Mouse (Mus musculus) MEL (cell line): Measurements from ENCODE around the gene Enpp3. TPM values are rescaled to one million over a fixed set of nuclear protein-coding genes. Genes with fewer than 3 reads are reported as not detected.

Experiments used
- DNase-seq: peaks from one replicate; pipeline ENCODE4 v3.0.0; 2011; ENCODE audit warnings: low read depth, low spot score
- H3K27ac ChIP-seq: 2 replicates; pipeline ENCODE4 v1.5.1; 2012; ENCODE audit warnings: low read depth, mild to moderate bottlenecking, control low read depth, low read length, moderate library complexity; ENCODE audit not compliant: control insufficient read depth
- H3K27me3 ChIP-seq, 2 experiments: fragments of 150-350 bp in 1 of 2; sonication (generic) in 1 of 2; 2 replicates each; pipeline ENCODE4 v1.6.1; 2012; ENCODE audit warnings: low read length in 2 of 2, mild to moderate bottlenecking in 2 of 2, improper control_type of control experiment in 1 of 2, moderate library complexity in 1 of 2; ENCODE audit not compliant: insufficient read depth in 2 of 2, control insufficient read depth in 1 of 2
- H3K36me3 ChIP-seq, 2 experiments: 2 replicates each; pipeline ENCODE4 v1.6.1; 2012 to 2014; ENCODE audit warnings: low read length in 2 of 2, improper control_type of control experiment in 1 of 2, inconsistent platforms in 1 of 2, mild to moderate bottlenecking in 1 of 2; ENCODE audit not compliant: insufficient read depth in 2 of 2, control insufficient read depth in 1 of 2
- H3K4me1 ChIP-seq, 2 experiments: fragments of 150-350 bp in 1 of 2; sonication (generic) in 1 of 2; 2 replicates each; pipeline ENCODE4 v1.6.1; 2012; ENCODE audit warnings: low read length in 2 of 2, improper control_type of control experiment in 1 of 2, mild to moderate bottlenecking in 1 of 2; ENCODE audit not compliant: insufficient read depth in 2 of 2, control insufficient read depth in 1 of 2
- H3K4me3 ChIP-seq, 2 experiments: fragments of 150-350 bp in 1 of 2; sonication (generic) in 1 of 2; 2 replicates each; pipeline ENCODE4 v1.5.1; 2012; ENCODE audit warnings: low read depth in 2 of 2, low read length in 2 of 2, mild to moderate bottlenecking in 2 of 2, moderate library complexity in 2 of 2, control low read depth in 1 of 2, improper control_type of control experiment in 1 of 2; ENCODE audit not compliant: control insufficient read depth in 1 of 2, insufficient read depth in 1 of 2
- H3K79me2 ChIP-seq: 2 replicates; pipeline ENCODE4 v1.6.1; 2012; ENCODE audit warnings: mild to moderate bottlenecking, low read length, moderate library complexity; ENCODE audit not compliant: control insufficient read depth, poor library complexity, insufficient read depth
- H3K9ac ChIP-seq: 2 replicates; pipeline ENCODE4 v1.6.1; 2012; ENCODE audit warnings: low read depth, mild to moderate bottlenecking, control low read depth, low read length, moderate library complexity; ENCODE audit not compliant: control insufficient read depth, poor library complexity, severe bottlenecking
- H3K9me3 ChIP-seq: fragments of 150-350 bp; sonication (generic); replicated peaks from 2 replicates; pipeline ENCODE4 v1.6.1; 2012; ENCODE audit warnings: mild to moderate bottlenecking, low read length, improper control_type of control experiment, moderate library complexity; ENCODE audit not compliant: insufficient read depth
- BHLHE40 ChIP-seq: IDR thresholded peaks from 2 replicates; pipeline ENCODE4 v1.6.1; 2012; ENCODE audit warnings: low read depth, mild to moderate bottlenecking, inconsistent platforms, low read length, improper control_type of control experiment, borderline replicate concordance
- CHD1 ChIP-seq: IDR thresholded peaks from 2 replicates; pipeline ENCODE4 v1.6.1; 2012; ENCODE audit warnings: low read depth, mild to moderate bottlenecking, inconsistent platforms, low read length, improper control_type of control experiment
- CHD2 ChIP-seq: IDR thresholded peaks from 2 replicates; pipeline ENCODE4 v1.6.1; 2011; ENCODE audit warnings: low read length, improper control_type of control experiment
- CTCF ChIP-seq, 3 experiments: IDR thresholded peaks in 2 of 3; conservative IDR thresholded peaks in 1 of 3; 2 replicates each; pipeline ENCODE4 v1.5.1; 2011 to 2012; ENCODE audit warnings: low read length in 3 of 3, low read depth in 2 of 3, mild to moderate bottlenecking in 2 of 3, improper control_type of control experiment in 1 of 3, inconsistent platforms in 1 of 3, mixed read lengths in 1 of 3, moderate library complexity in 1 of 3; ENCODE audit not compliant: control insufficient read depth in 1 of 3, insufficient read depth in 1 of 3, poor library complexity in 1 of 3, severe bottlenecking in 1 of 3
- E2F4 ChIP-seq: IDR thresholded peaks from 2 replicates; pipeline ENCODE4 v1.6.1; 2011; ENCODE audit warnings: low read depth, low read length, improper control_type of control experiment, borderline replicate concordance
- ELF1 ChIP-seq: IDR thresholded peaks from 2 replicates; pipeline ENCODE4 v1.6.1; 2014; ENCODE audit warnings: low read depth, mild to moderate bottlenecking, inconsistent platforms, low read length, improper control_type of control experiment, moderate library complexity
- EP300 ChIP-seq, 2 experiments: IDR thresholded peaks; 2 replicates each; pipeline ENCODE4 v1.6.1; 2011; ENCODE audit warnings: improper control_type of control experiment in 2 of 2, low read length in 2 of 2, low read depth in 1 of 2, mild to moderate bottlenecking in 1 of 2
- GABPA ChIP-seq: IDR thresholded peaks from 2 replicates; pipeline ENCODE4 v1.6.1; 2012; ENCODE audit warnings: low read depth, mild to moderate bottlenecking, inconsistent platforms, low read length, improper control_type of control experiment, moderate library complexity
- GATA1 ChIP-seq: IDR thresholded peaks from 2 replicates; pipeline ENCODE4 v1.6.1; 2011; ENCODE audit warnings: low read depth, low read length, improper control_type of control experiment
- JUND ChIP-seq: IDR thresholded peaks from 2 replicates; pipeline ENCODE4 v1.6.1; 2011; ENCODE audit warnings: low read depth, mild to moderate bottlenecking, improper control_type of control experiment, low read length
- KAT2A ChIP-seq: conservative IDR thresholded peaks from 2 replicates; pipeline ENCODE4 v1.6.1; 2012; ENCODE audit warnings: low read depth, low read length, improper control_type of control experiment, inconsistent platforms
- MAFK ChIP-seq: IDR thresholded peaks from 2 replicates; pipeline ENCODE4 v1.6.1; 2011; ENCODE audit warnings: low read depth, mild to moderate bottlenecking, low read length, improper control_type of control experiment, borderline replicate concordance
- MEF2A ChIP-seq: IDR thresholded peaks from 2 replicates; pipeline ENCODE4 v1.6.1; 2014; ENCODE audit warnings: low read depth, mild to moderate bottlenecking, inconsistent platforms, low read length, improper control_type of control experiment; ENCODE audit not compliant: poor library complexity, insufficient replicate concordance, severe bottlenecking; ENCODE audit errors: extremely low read depth
- MXI1 ChIP-seq: IDR thresholded peaks from 2 replicates; pipeline ENCODE4 v1.6.1; 2011; ENCODE audit warnings: mild to moderate bottlenecking, low read depth, low read length, improper control_type of control experiment
- MYB ChIP-seq: IDR thresholded peaks from 2 replicates; pipeline ENCODE4 v1.6.1; 2011; ENCODE audit warnings: mild to moderate bottlenecking, low read depth, low read length, improper control_type of control experiment
- MYC ChIP-seq: IDR thresholded peaks from 2 replicates; pipeline ENCODE4 v1.6.1; 2011; ENCODE audit warnings: low read depth, mild to moderate bottlenecking, low read length, improper control_type of control experiment, moderate library complexity
- NELFE ChIP-seq: IDR thresholded peaks from 2 replicates; pipeline ENCODE4 v1.6.1; 2011; ENCODE audit warnings: low read depth, low read length, improper control_type of control experiment
- POLR2AphosphoS5 ChIP-seq: IDR thresholded peaks from 2 replicates; pipeline ENCODE4 v1.6.1; 2012; ENCODE audit warnings: low read depth, borderline replicate concordance, mild to moderate bottlenecking, inconsistent platforms, low read length, moderate library complexity, mixed read lengths
- RAD21 ChIP-seq: IDR thresholded peaks from 2 replicates; pipeline ENCODE4 v1.6.1; 2011; ENCODE audit warnings: mild to moderate bottlenecking, low read depth, low read length, improper control_type of control experiment
- SIN3A ChIP-seq: IDR thresholded peaks from 2 replicates; pipeline ENCODE4 v1.6.1; 2012; ENCODE audit warnings: low read length, improper control_type of control experiment, inconsistent platforms
- SMC3 ChIP-seq: IDR thresholded peaks from 2 replicates; pipeline ENCODE4 v1.6.1; 2011; ENCODE audit warnings: low read depth, low read length, improper control_type of control experiment
- TAL1 ChIP-seq: IDR thresholded peaks from 2 replicates; pipeline ENCODE4 v1.6.1; 2012; ENCODE audit warnings: mild to moderate bottlenecking, inconsistent platforms, low read length, moderate library complexity, mixed read lengths
- TBP ChIP-seq: IDR thresholded peaks from 2 replicates; pipeline ENCODE4 v1.8.0; 2011; ENCODE audit warnings: low read depth, low read length, improper control_type of control experiment
- TCF12 ChIP-seq: IDR thresholded peaks from 2 replicates; pipeline ENCODE4 v1.6.1; 2014; ENCODE audit warnings: low read depth, mild to moderate bottlenecking, inconsistent platforms, low read length, improper control_type of control experiment, moderate library complexity
- USF2 ChIP-seq, 2 experiments: IDR thresholded peaks; 2 replicates each; pipeline ENCODE4 v1.6.1; 2011 to 2012; ENCODE audit warnings: improper control_type of control experiment in 2 of 2, low read length in 2 of 2, borderline replicate concordance in 1 of 2, inconsistent platforms in 1 of 2, low read depth in 1 of 2, mild to moderate bottlenecking in 1 of 2; ENCODE audit not compliant: insufficient read depth in 1 of 2
- ZKSCAN1 ChIP-seq: IDR thresholded peaks from 2 replicates; pipeline ENCODE4 v1.6.1; 2012; ENCODE audit warnings: low read depth, mild to moderate bottlenecking, inconsistent platforms, low read length, improper control_type of control experiment, moderate library complexity
- polyA plus RNA-seq, 2 experiments: library from polyadenylated mRNA; stranded (reverse) in 1 of 2; unstranded in 1 of 2; fragments of >175 nt in 1 of 2; fragments of >200 nt in 1 of 2; gene quantifications; 2 replicates each; pipeline versions ENCODE4 v1.2.1 to v1.2.4; 2012; ENCODE audit warnings: low replicate concordance in 2 of 2, low read depth in 1 of 2; ENCODE audit not compliant: insufficient read length in 2 of 2, insufficient read depth in 1 of 2, missing spikeins in 1 of 2
- total RNA-seq: library from RNA; depleted of rRNA; stranded (reverse); fragments of 300-350 nt; gene quantifications from 2 replicates; pipeline ENCODE4 v1.2.3, GENCODE M21; 2012

Enpp3 gene
- total and polyA plus RNA-seq, 3 experiments, result 0.08 to 0.22 TPM; not detected in 1

DNA sequence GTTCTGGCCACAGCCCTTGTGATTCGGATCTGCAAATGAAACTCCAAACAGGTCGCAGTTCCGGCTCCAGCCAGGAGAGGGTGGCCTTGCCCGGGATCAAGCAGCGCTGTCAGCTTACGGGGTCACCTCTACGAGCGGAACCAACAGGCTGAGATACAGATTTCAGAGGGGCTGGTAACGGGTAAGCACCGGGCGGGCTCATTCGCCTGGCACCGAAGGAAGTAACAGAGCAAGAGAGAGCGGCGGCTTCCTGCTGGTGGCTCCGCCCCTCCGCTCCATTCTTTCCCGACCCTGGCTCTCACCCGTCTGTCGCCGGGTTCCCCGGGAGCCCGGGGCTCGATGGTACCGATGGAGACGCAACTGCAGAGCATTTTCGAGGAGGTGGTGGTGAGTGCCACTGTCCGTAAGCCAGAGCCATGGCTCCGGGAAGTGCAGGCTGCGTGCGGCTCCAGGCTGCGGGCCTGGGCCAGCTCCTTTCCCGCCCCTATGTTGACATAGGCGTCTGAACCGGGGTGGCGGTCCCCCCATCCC, 27.2 kb upstream of the Enpp3 start, which contains the start of gene Med23 (continued):
- TF ChIP-seq SIN3A (peak; percentile 92), CHD1 (no peak), TAL1 (no peak), GABPA (no peak), NELFE (peak; percentile 71), ZKSCAN1 (no peak), JUND (no peak), POLR2AphosphoS5 (no peak), MYB (no peak), MAFK (no peak), MXI1 (peak; percentile 56; the same call in 1 of the 2 replicates), ELF1 (peak; percentile 65)

DNA sequence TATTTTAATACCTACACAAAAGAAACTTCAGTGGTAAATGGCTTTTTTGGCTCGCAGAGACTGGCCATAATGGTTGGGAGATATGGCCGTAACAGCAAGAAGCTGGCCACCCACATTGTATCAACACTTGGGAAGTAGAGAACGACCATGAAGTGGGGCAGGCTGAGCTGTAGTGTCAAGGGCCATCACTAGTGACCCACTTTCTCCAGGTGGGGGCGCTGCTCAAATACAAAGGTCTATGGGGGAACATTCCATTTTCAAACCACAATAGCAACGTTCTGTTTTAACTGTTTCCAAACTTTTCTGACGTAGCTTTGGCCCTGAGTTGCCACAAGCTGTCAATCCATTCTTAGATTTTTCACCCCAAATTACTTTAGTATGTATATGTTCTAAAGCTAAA, 21.8 kb upstream of the Enpp3 start:
- H3K27ac ChIP-seq, result no peak overlapping the region
- no peak overlapping the region for H3K4me3 ChIP-seq
- H3K9ac ChIP-seq, result no peak overlapping the region
- H3K9me3 ChIP-seq, result no peaks in the 10 kb centered on the region
- peak; percentile 29; the same call in 1 of the 2 replicates for TF ChIP-seq SMC3
- TF ChIP-seq CTCF (IDR thresholded peaks at IDR 0.05 in 2 of 3, conservative IDR thresholded peaks at IDR 0.05 in 1 of 3; ENCODE audit: control insufficient read depth in 1 of 3, insufficient read depth in 1 of 3, low read depth in 2 of 3, low read length in 3 of 3, poor library complexity in 1 of 3, severe bottlenecking in 1 of 3), result peak; percentile 38 to 48 (median 48); a peak in 5 of 6 replicates
- no peak for TF ChIP-seq CHD2
- no peaks in the 10 kb centered on the region; a peak in 2 of 4 replicates for H3K27me3 ChIP-seq
- H3K36me3 ChIP-seq, result no peaks in the 10 kb centered on the region
- DNase-seq, result peak; percentile 34
- no peaks in the 10 kb centered on the region for H3K79me2 ChIP-seq
- H3K4me1 ChIP-seq, result no peaks in the 10 kb centered on the region

DNA sequence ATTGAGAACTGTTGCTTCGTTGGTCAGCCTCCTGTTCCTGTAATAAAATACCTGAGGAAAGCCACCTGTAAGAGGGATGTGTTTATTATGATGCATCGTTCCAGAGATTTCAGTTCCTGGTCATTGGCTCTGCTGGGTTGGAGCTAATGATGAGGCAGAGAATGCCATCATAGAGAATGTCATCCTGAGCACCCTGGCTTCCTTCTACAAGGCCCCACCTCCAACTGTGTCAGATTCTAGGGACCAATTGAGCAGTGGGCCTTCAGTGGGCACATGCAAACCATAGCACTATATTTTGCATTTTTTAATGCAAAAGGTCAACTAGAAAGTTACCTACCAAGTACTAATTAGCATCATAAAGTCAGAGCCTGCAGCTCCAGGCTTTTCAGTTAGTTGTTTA, 20.5 kb upstream of the Enpp3 start:
- no peak for DNase-seq
- no peak overlapping the region for H3K4me3 ChIP-seq
- no peak overlapping the region for H3K27ac ChIP-seq

More for the DNA sequence above, 20.5 kb upstream of the Enpp3 start:
- Histone ChIP-seq H3K9me3 (no peaks in the 10 kb centered on the region), H3K36me3 (no peaks in the 10 kb centered on the region), H3K27me3 (no peaks in the 10 kb centered on the region; a peak in 2 of 4 replicates), H3K9ac (no peak overlapping the region), H3K4me1 (no peaks in the 10 kb centered on the region), H3K79me2 (no peaks in the 10 kb centered on the region)
- no peak for TF ChIP-seq ELF1
- TF ChIP-seq EP300 (IDR thresholded peaks at IDR 0.05; ENCODE audit: low read depth in 1 of 2, low read length in 2 of 2), result no peak
- no peak for TF ChIP-seq RAD21
- TF ChIP-seq TAL1, result no peak
- no peak for TF ChIP-seq MEF2A
- TF ChIP-seq KAT2A, result no peak
- no peak for TF ChIP-seq MYB
- TF ChIP-seq CTCF (IDR thresholded peaks at IDR 0.05 in 2 of 3, conservative IDR thresholded peaks at IDR 0.05 in 1 of 3; ENCODE audit: control insufficient read depth in 1 of 3, insufficient read depth in 1 of 3, low read depth in 2 of 3, low read length in 3 of 3, poor library complexity in 1 of 3, severe bottlenecking in 1 of 3), result no peak
- no peak for TF ChIP-seq BHLHE40
- no peak for TF ChIP-seq MAFK
- no peak for TF ChIP-seq TBP
- no peak for TF ChIP-seq MXI1
- no peak for TF ChIP-seq GATA1
- TF ChIP-seq E2F4, result no peak
- no peak for TF ChIP-seq TCF12
- TF ChIP-seq MYC, result no peak
- TF ChIP-seq NELFE, result no peak
- TF ChIP-seq USF2 (IDR thresholded peaks at IDR 0.05; ENCODE audit: borderline replicate concordance in 1 of 2, insufficient read depth in 1 of 2, low read depth in 1 of 2, low read length in 2 of 2), result no peak
- TF ChIP-seq CHD1, result no peak
- no peak for TF ChIP-seq JUND
